Mouse (Mus musculus) Patski (cell line): ENCODE data around the gene Csnk2b. TPM values are rescaled to one million over a fixed set of nuclear protein-coding genes. Genes with fewer than 3 reads are reported as not detected.

Experiments used
- ATAC-seq: fragments of 100-300 bp; one replicate; pipeline ENCODE4 v1.8.0; 2021
- CTCF ChIA-PET: fragments of 350-600 bp; sonication (Branson Sonifier 250); formaldehyde crosslinking; loops from one replicate; lab custom pipeline; 2022; ENCODE audit warnings: inconsistent platforms; lab: Charles Lee
- POLR2A ChIA-PET: fragments of 350-600 bp; sonication (Branson Sonifier 250); formaldehyde crosslinking; loops from one replicate; lab custom pipeline; 2022; ENCODE audit warnings: antibody characterized with exemption, inconsistent platforms; lab: Charles Lee
- DNase-seq: peaks from one replicate; pipeline ENCODE4 v3.0.0-alpha.2; 2011; ENCODE audit warnings: low read depth, low spot score
- H3K27me3 ChIP-seq: fragments of 371-371 bp; one replicate; pipeline ENCODE4 v1.5.1; 2021
- CTCF ChIP-seq: fragments of 100-300 bp; IDR thresholded peaks from one replicate; pipeline ENCODE4 v1.5.1; 2021
- in situ Hi-C: fragments of 300-500 bp; cut with MboI; formaldehyde crosslinking; loops from 3 replicates; pipeline ENCODE4 v1.11.1; 2018; ENCODE audit warnings: low pct_unique_long_range_greater_than_20kb, mixed read lengths
- polyA plus RNA-seq: library from polyadenylated mRNA; unstranded; gene quantifications from one replicate; pipeline ENCODE4 v1.2.3, GENCODE M21; 2021

Gene Csnk2b
- polyA plus RNA-seq, 1 experiment from 2014 or later: 254 TPM

DNA sequence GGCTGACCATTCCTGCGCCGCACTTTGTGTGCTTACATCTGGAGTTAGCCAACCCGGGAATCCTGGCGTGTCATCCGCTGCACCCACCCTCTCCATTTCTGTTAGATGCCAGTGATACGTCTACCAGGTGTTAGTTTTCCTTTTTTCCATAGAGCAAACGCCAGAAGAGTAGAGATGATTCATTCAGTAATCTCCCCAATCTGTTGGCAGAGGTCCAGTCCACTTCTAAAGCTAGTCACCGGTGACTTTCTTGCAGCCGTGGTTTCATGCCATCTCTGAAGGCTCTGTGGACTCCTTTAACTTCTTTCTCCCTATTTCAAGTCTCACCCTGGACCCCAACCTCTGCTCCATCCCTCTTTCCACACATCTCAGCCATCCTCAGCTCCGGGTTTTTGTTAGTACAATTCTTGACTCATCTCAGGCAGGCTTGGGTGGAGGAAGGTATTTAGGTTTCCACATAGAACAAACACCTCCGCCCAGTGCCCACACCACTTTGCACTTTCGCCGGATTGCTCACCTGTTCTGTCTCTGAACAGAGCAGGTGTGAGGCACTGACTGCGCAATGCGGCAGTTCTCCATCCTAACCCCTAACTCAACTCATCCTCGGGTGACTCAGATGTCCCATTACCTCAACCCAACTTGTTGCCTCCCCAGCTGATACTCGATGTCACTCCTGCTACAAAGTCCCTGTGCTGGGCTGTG is 53.5 kb downstream of the Csnk2b start:
- ATAC-seq: no peak
- no peak for TF ChIP-seq CTCF

More for the DNA sequence above, 53.5 kb downstream of the Csnk2b start:
- in situ Hi-C loops: no loop called here
- CTCF ChIA-PET: no interaction called here
- POLR2A ChIA-PET: no interaction called here
- H3K27me3 ChIP-seq: no peaks in the 10 kb centered on the region
- no peak for DNase-seq

Other genes starting within 250 kb of the Csnk2b start
- 33.5 TPM for gene Zbtb12, start 242.6 kb downstream of the Csnk2b start, polyA plus RNA-seq
- not detected for gene Gm20547, start 240.0 kb downstream of the Csnk2b start, polyA plus RNA-seq
- 0.65 TPM for gene C2, start 223.8 kb downstream of the Csnk2b start, polyA plus RNA-seq
- gene Ehmt2, start 223.6 kb downstream of the Csnk2b start, polyA plus RNA-seq: 200 TPM
- gene Slc44a4, start 207.6 kb downstream of the Csnk2b start, polyA plus RNA-seq: 0.37 TPM
- 75.4 TPM for gene Neu1, start 190.8 kb downstream of the Csnk2b start, polyA plus RNA-seq
- gene Hspa1b, start 162.8 kb downstream of the Csnk2b start, polyA plus RNA-seq: 47.3 TPM
- gene Gm20481, start 152.1 kb downstream of the Csnk2b start, polyA plus RNA-seq: 1.2 TPM
- 9.2 TPM for gene Hspa1a, start 149.9 kb downstream of the Csnk2b start, polyA plus RNA-seq
- gene Hspa1l, start 149.3 kb downstream of the Csnk2b start, polyA plus RNA-seq: 1.9 TPM
- 64.4 TPM for gene Lsm2, start 140.2 kb downstream of the Csnk2b start, polyA plus RNA-seq
- gene Vars, start 121.1 kb downstream of the Csnk2b start, polyA plus RNA-seq: 123 TPM
- 1.2 TPM for gene Vwa7, start 105.5 kb downstream of the Csnk2b start, polyA plus RNA-seq
- 0.64 TPM for gene Sapcd1, start 94.0 kb downstream of the Csnk2b start, polyA plus RNA-seq
- gene Msh5, start 75.3 kb downstream of the Csnk2b start, polyA plus RNA-seq: 2.9 TPM
- gene Clic1, start 72.1 kb downstream of the Csnk2b start, polyA plus RNA-seq: 671 TPM
- 198 TPM for gene Ddah2, start 63.0 kb downstream of the Csnk2b start, polyA plus RNA-seq
- gene Ly6g6c, start 56.7 kb downstream of the Csnk2b start, polyA plus RNA-seq: not detected
- not detected for gene Mpig6b, start 55.9 kb downstream of the Csnk2b start, polyA plus RNA-seq
- not detected for gene Ly6g6e, start 45.2 kb downstream of the Csnk2b start, polyA plus RNA-seq
- 0.19 TPM for gene Ly6g6d, start 44.0 kb downstream of the Csnk2b start, polyA plus RNA-seq
- gene Ly6g6f, start 36.4 kb downstream of the Csnk2b start, polyA plus RNA-seq: not detected
- gene Abhd16a, start 32.8 kb downstream of the Csnk2b start, polyA plus RNA-seq: 77.3 TPM
- not detected for gene Ly6g5c, start 13.8 kb downstream of the Csnk2b start, polyA plus RNA-seq
- gene Ly6g5b, start 6.6 kb downstream of the Csnk2b start, polyA plus RNA-seq: 0.27 TPM
- 28.4 TPM for gene Gpank1, start 598 bp downstream of the Csnk2b start, polyA plus RNA-seq
- 29.3 TPM for gene D17H6S53E, start 4.3 kb upstream of the Csnk2b start, polyA plus RNA-seq
- gene Apom, start 10.0 kb upstream of the Csnk2b start, polyA plus RNA-seq: 0.15 TPM
- 283 TPM for gene Bag6, start 13.1 kb upstream of the Csnk2b start, polyA plus RNA-seq
- 300 TPM for gene Prrc2a, start 42.8 kb upstream of the Csnk2b start, polyA plus RNA-seq
- gene Aif1, start 54.0 kb upstream of the Csnk2b start, polyA plus RNA-seq: 0.14 TPM
- gene Lst1, start 66.4 kb upstream of the Csnk2b start, polyA plus RNA-seq: not detected
- not detected for gene Ltb, start 72.4 kb upstream of the Csnk2b start, polyA plus RNA-seq
- not detected for gene Tnf, start 80.0 kb upstream of the Csnk2b start, polyA plus RNA-seq
- gene Lta, start 83.3 kb upstream of the Csnk2b start, polyA plus RNA-seq: 0.14 TPM
- 0.54 TPM for gene Gm16181, start 98.8 kb upstream of the Csnk2b start, polyA plus RNA-seq
- gene Atp6v1g2, start 111.6 kb upstream of the Csnk2b start, polyA plus RNA-seq: 3.7 TPM
- gene Nfkbil1, start 113.7 kb upstream of the Csnk2b start, polyA plus RNA-seq: 32.8 TPM
- gene Ddx39b, start 119.7 kb upstream of the Csnk2b start, polyA plus RNA-seq: 321 TPM
- gene H2-D1, start 140.7 kb upstream of the Csnk2b start, polyA plus RNA-seq: 112 TPM
- gene H2-Q1, start 198.4 kb upstream of the Csnk2b start, polyA plus RNA-seq: 1.1 TPM
- not detected for gene H2-Q2, start 220.2 kb upstream of the Csnk2b start, polyA plus RNA-seq